Mouse (Mus musculus) liver, embryonic 13.5 days (tissue): Measurements from ENCODE around the gene Il4. TPM values are rescaled to one million over a fixed set of nuclear protein-coding genes. Genes with fewer than 3 reads are reported as not detected.

Experiments used
- ATAC-seq: fragments of 200-750 bp; cut with Nextera tagmentation; 2 replicates; pipeline ENCODE4 v1.8.0; 2017; ENCODE audit warnings: low read depth, mild to moderate bottlenecking, moderate number of reproducible peaks, moderate library complexity
- DNase-seq: peaks from one replicate; pipeline ENCODE4 v3.0.0; 2022
- H3K27ac ChIP-seq: fragments of 300-500 bp; sonication (generic); 2 replicates; pipeline ENCODE4 v1.5.1; 2015; ENCODE audit warnings: moderate library complexity, mild to moderate bottlenecking, inconsistent platforms
- H3K27me3 ChIP-seq: fragments of 300-500 bp; sonication (generic); 2 replicates; pipeline ENCODE4 v1.6.1; 2015; ENCODE audit warnings: mild to moderate bottlenecking, inconsistent platforms
- H3K36me3 ChIP-seq: fragments of 300-500 bp; sonication (generic); 2 replicates; pipeline ENCODE4 v1.6.1; 2015; ENCODE audit warnings: mild to moderate bottlenecking, inconsistent platforms
- H3K4me1 ChIP-seq: fragments of 300-500 bp; sonication (generic); replicated peaks from 2 replicates; pipeline ENCODE4 v1.6.1; 2015; ENCODE audit warnings: inconsistent platforms
- H3K4me2 ChIP-seq: fragments of 300-500 bp; sonication (generic); 2 replicates; pipeline ENCODE4 v1.6.1; 2015; ENCODE audit warnings: inconsistent platforms, mild to moderate bottlenecking, moderate library complexity
- H3K4me3 ChIP-seq: fragments of 300-500 bp; sonication (generic); replicated peaks from 2 replicates; pipeline ENCODE4 v1.5.1; 2015; ENCODE audit warnings: mild to moderate bottlenecking, inconsistent platforms
- H3K9ac ChIP-seq: fragments of 300-500 bp; sonication (generic); 2 replicates; pipeline ENCODE4 v1.6.1; 2015; ENCODE audit warnings: mild to moderate bottlenecking, inconsistent platforms
- H3K9me3 ChIP-seq: fragments of 300-500 bp; sonication (generic); replicated peaks from 2 replicates; pipeline ENCODE4 v1.6.1; 2016; ENCODE audit warnings: inconsistent platforms
- WGBS: fragments of 180-500 bp; shearing (Covaris S2); methylation state at CpG from one replicate; pipeline ENCODE4 v1.1.7; 2015; ENCODE audit not compliant: insufficient replicate concordance; 5-methylcytosine and 5-hydroxymethylcytosine counted together
- polyA plus RNA-seq: library from polyadenylated mRNA; unstranded; fragments of >200 nt; fragmentation: Nextera tagmentation; extraction: Ambion mirVana; gene quantifications from 2 replicates; pipeline ENCODE4 v1.2.1, GENCODE M21; 2015

Gene Il4
- polyA plus RNA-seq, 1 experiment from 2014 or later = 0.60 TPM

DNA sequence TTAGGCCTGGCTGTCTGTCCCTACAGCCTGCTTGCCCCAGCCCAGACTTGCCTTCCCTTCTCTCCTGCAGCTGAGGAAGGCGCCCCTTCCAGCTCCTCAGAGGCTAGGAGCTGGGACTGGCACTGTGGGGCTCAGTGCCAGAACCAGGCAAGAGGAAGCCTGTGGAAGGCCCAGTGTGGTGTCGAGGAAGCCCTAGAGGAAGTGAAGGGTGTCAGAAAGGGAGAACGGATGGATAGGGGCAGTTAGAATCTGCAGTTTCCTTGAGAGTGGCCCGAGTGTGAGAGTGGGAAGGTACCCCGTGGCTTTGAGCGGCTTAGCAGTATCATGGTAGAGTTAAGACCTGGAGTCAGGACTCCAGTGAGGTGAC is 4.0 kb upstream of the Il4 start:
- Histone ChIP-seq H3K9me3 (no peaks in the 10 kb centered on the region), H3K4me1 (peaks cover 76% of the 10 kb centered on the region), H3K4me3 (no peak overlapping the region), H3K27me3 (no peaks in the 10 kb centered on the region), H3K4me2 (no peak overlapping the region), H3K27ac (no peak overlapping the region), H3K9ac (peak overlapping the region; percentile 16; the same call in 1 of the 2 replicates), H3K36me3 (no peaks in the 10 kb centered on the region)
- ATAC-seq (no peak), DNase-seq (no peak)
- 45% methylated on average over 6 of the region's 6 CpGs for WGBS

GRCm38 (mm10) chr11:53621582-53622439 is 3.3 kb upstream of the Il4 start:
- WGBS = 62% methylated on average over 11 of the region's 11 CpGs
- no peaks in the 10 kb centered on the region for H3K9me3 ChIP-seq
- H3K36me3 ChIP-seq = no peaks in the 10 kb centered on the region
- H3K27me3 ChIP-seq = no peaks in the 10 kb centered on the region
- DNase-seq = no peak
- H3K4me2 ChIP-seq = no peak overlapping the region
- peaks cover 76% of the 10 kb centered on the region for H3K4me1 ChIP-seq
- ATAC-seq = no peak
- H3K4me3 ChIP-seq = no peak overlapping the region
- H3K9ac ChIP-seq = peak overlapping the region; percentile 16; the same call in 1 of the 2 replicates
- H3K27ac ChIP-seq = no peak overlapping the region

GRCm38 (mm10) chr11:53620094-53620493 is 1.6 kb upstream of the Il4 start:
- no peak overlapping the region for H3K27ac ChIP-seq
- ATAC-seq (no peak), DNase-seq (no peak)
- H3K9me3 ChIP-seq = no peaks in the 10 kb centered on the region
- H3K4me1 ChIP-seq = peaks cover 76% of the 10 kb centered on the region
- H3K4me3 ChIP-seq = no peak overlapping the region
- H3K4me2 ChIP-seq = no peak overlapping the region
- H3K27me3 ChIP-seq = no peaks in the 10 kb centered on the region
- H3K9ac ChIP-seq = no peak overlapping the region
- 45% methylated on average over 4 of the region's 4 CpGs for WGBS
- no peaks in the 10 kb centered on the region for H3K36me3 ChIP-seq

- WGBS = 23% methylated on average over 6 of the region's 6 CpGs
- H3K4me1 ChIP-seq = peaks cover 76% of the 10 kb centered on the region
- DNase-seq (peak; percentile 40), ATAC-seq (peak; percentile 53)
- H3K4me3 ChIP-seq = no peak overlapping the region
- H3K4me2 ChIP-seq = no peak overlapping the region
- H3K36me3 ChIP-seq = no peaks in the 10 kb centered on the region
- no peak overlapping the region for H3K9ac ChIP-seq
- no peaks in the 10 kb centered on the region for H3K9me3 ChIP-seq
- H3K27me3 ChIP-seq = no peaks in the 10 kb centered on the region
- H3K27ac ChIP-seq = no peak overlapping the region
Observed at GRCm38 (mm10) chr11:53619428-53619827, 959 bp upstream of the Il4 start.

- no peaks in the 10 kb centered on the region for H3K36me3 ChIP-seq
- no peak overlapping the region for H3K27ac ChIP-seq
- no peak overlapping the region for H3K4me3 ChIP-seq
- no peak overlapping the region for H3K9ac ChIP-seq
- peak overlapping the region; percentile 35; the same call in 1 of the 2 replicates for H3K4me2 ChIP-seq
- DNase-seq = no peak
- 40% methylated on average over 4 of the region's 4 CpGs for WGBS
- H3K27me3 ChIP-seq = no peaks in the 10 kb centered on the region
- H3K9me3 ChIP-seq = no peaks in the 10 kb centered on the region
- ATAC-seq = no peak
- peaks cover 78% of the 10 kb centered on the region for H3K4me1 ChIP-seq
Observed at GRCm38 (mm10) chr11:53617562-53618109, 833 bp downstream of the Il4 start.

GRCm38 (mm10) chr11:53616748-53617558 is 1.5 kb downstream of the Il4 start:
- Histone ChIP-seq H3K4me1 (peaks cover 73% of the 10 kb centered on the region), H3K9me3 (no peaks in the 10 kb centered on the region), H3K4me2 (peak overlapping the region; percentile 35), H3K27ac (peak overlapping the region; percentile 48; the same call in 1 of the 2 replicates), H3K36me3 (no peaks in the 10 kb centered on the region), H3K27me3 (no peaks in the 10 kb centered on the region), H3K4me3 (no peak overlapping the region), H3K9ac (no peak overlapping the region)
- ATAC-seq (peak; percentile 9; the same call in 1 of the 2 replicates), DNase-seq (peak; percentile 43)
- 49% methylated on average over 8 of the region's 8 CpGs for WGBS

DNA sequence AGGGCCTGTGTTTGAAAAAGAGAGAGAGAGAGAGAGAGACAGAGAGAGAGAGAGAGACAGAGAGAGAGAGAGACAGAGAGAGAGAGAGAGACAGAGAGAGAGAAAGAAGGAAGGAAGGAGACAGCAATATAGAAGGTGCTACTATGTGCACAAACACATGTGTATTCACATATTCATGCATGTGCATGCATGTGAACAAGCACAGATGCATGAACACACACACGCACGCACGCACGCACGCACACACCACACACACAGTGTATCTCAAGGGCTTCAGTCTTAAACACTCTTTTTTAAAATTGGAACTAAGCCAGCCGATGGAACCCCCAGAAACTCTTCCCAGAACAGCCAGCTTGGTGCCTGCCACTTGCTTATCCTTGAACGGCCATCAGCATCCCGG is 2.9 kb downstream of the Il4 start:
- WGBS = 89% methylated on average over 8 of the region's 8 CpGs
- no peak for DNase-seq
- peaks cover 62% of the 10 kb centered on the region for H3K4me1 ChIP-seq
- H3K9ac ChIP-seq = no peak overlapping the region
- ATAC-seq = no peak
- no peaks in the 10 kb centered on the region for H3K36me3 ChIP-seq
- no peaks in the 10 kb centered on the region for H3K9me3 ChIP-seq
- peak overlapping the region; percentile 59; the same call in 1 of the 2 replicates for H3K27ac ChIP-seq
- H3K4me3 ChIP-seq = no peak overlapping the region
- no peaks in the 10 kb centered on the region for H3K27me3 ChIP-seq
- H3K4me2 ChIP-seq = peak overlapping the region; percentile 35

GRCm38 (mm10) chr11:53615172-53615571 is 3.3 kb downstream of the Il4 start:
- Histone ChIP-seq H3K4me2 (peak overlapping the region; percentile 35), H3K36me3 (no peaks in the 10 kb centered on the region), H3K4me3 (no peak overlapping the region), H3K9ac (peak overlapping the region; percentile 41), H3K27me3 (no peaks in the 10 kb centered on the region), H3K9me3 (no peaks in the 10 kb centered on the region), H3K27ac (peak overlapping the region; percentile 59; the same call in 1 of the 2 replicates), H3K4me1 (peaks cover 59% of the 10 kb centered on the region)
- DNase-seq = peak; percentile 24
- peak; percentile 70 for ATAC-seq
- WGBS = 21% methylated on average over 6 of the region's 6 CpGs

GRCm38 (mm10) chr11:53609672-53610071 is 8.8 kb downstream of the Il4 start:
- ATAC-seq = no peak
- WGBS = 33% methylated on average over 3 of the region's 3 CpGs
- DNase-seq = no peak
- H3K36me3 ChIP-seq = no peaks in the 10 kb centered on the region
- no peak overlapping the region for H3K27ac ChIP-seq
- no peaks in the 10 kb centered on the region for H3K27me3 ChIP-seq
- H3K4me3 ChIP-seq = no peak overlapping the region
- H3K4me1 ChIP-seq = peaks cover 41% of the 10 kb centered on the region
- no peaks in the 10 kb centered on the region for H3K9me3 ChIP-seq
- no peak overlapping the region for H3K9ac ChIP-seq
- H3K4me2 ChIP-seq = no peak overlapping the region

- DNase-seq = peak; percentile 44
- no peaks in the 10 kb centered on the region for H3K27me3 ChIP-seq
- H3K9me3 ChIP-seq = no peaks in the 10 kb centered on the region
- H3K4me1 ChIP-seq = peaks cover 37% of the 10 kb centered on the region
- 30% methylated on average over 6 of the region's 6 CpGs for WGBS
- no peaks in the 10 kb centered on the region for H3K36me3 ChIP-seq
- H3K4me3 ChIP-seq = no peak overlapping the region
- ATAC-seq = peak; percentile 71
- no peak overlapping the region for H3K9ac ChIP-seq
- H3K27ac ChIP-seq = no peak overlapping the region
- H3K4me2 ChIP-seq = no peak overlapping the region
Observed at GRCm38 (mm10) chr11:53609231-53609630, 9.2 kb downstream of the Il4 start.

GRCm38 (mm10) chr11:53605609-53606008 is 12.9 kb downstream of the Il4 start:
- Histone ChIP-seq H3K36me3 (no peaks in the 10 kb centered on the region), H3K27ac (no peak overlapping the region), H3K27me3 (no peaks in the 10 kb centered on the region), H3K4me2 (peak overlapping the region; percentile 41), H3K9me3 (no peaks in the 10 kb centered on the region), H3K4me3 (no peak overlapping the region), H3K9ac (peak overlapping the region; percentile 6; the same call in 1 of the 2 replicates), H3K4me1 (peaks cover 35% of the 10 kb centered on the region)
- ATAC-seq (peak; percentile 70), DNase-seq (no peak)
- 3% methylated on average over 12 of the region's 12 CpGs for WGBS
